Mouse (Mus musculus) urinary bladder, postnatal 4 days (tissue): ENCODE results near the gene Gmnc.

ENCODE experiments used
- DNase-seq, 2 experiments: peaks; one replicate each; pipeline ENCODE4 v3.0.0; 2021 to 2022; ENCODE audit warnings: low spot score in 2 of 2

The Gmnc gene

DNA sequence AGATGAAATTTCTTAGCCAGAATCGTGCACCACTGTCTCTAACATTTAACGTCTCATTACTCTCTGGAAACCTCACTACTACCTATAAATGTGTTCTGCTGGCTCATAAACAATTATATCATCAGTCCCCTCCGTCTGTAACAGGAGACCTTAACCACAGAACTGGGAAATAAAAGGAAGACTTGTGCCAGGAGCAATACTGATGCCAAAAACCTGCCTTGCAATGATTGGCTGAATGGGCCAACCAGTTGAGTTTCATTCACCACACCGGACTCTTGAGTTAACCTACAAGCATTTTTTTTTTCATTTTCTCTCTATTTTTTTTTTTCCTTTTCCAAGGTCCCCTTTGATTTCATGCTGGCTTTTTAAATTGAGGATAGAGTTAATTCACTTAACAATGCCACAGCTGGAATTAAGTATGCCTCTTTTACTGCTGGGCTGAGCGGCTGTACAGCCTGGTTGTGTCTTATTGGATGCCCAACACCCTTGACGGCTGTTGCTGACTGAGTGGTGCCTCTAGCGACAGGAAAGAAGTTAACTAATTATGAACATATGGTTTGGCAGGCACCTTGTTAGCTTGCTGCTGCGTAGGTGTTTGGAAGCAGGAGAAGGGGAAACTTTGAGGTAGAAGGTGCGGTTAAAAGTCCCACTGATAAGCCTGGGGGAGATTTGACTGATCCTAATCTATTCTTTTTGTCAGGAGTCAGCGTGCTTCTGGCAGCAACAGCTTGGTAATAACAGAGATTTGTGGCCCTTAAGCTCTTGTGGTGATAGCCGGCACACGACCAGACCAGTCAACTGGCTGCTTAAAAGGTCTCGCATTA lies at the start of gene Gmnc:
Gene Gmnc (minus strand): TSS at position 176 of the 824 bp plus-strand sequence.
- DNase-seq, result no peak

DNA sequence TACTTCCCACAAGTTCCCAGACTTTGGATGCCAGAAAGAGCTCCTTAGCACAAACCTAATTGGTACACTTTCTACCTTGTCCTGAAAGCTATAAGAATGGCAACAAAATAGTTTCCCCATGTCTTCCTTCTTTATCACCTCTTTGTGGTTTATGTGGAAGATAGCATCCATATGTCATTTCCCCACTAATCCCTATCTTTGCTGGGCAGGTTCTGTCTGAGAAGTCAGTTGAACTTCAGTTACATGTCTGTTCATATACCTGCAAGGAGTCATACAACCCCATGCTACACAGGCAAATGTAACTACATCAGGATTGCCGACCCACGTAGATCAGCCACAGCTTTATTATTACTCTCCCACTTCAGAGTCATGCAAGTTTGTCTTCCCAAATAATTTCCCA lies 35.8 kb upstream of the Gmnc start:
- no peak for DNase-seq

DNA sequence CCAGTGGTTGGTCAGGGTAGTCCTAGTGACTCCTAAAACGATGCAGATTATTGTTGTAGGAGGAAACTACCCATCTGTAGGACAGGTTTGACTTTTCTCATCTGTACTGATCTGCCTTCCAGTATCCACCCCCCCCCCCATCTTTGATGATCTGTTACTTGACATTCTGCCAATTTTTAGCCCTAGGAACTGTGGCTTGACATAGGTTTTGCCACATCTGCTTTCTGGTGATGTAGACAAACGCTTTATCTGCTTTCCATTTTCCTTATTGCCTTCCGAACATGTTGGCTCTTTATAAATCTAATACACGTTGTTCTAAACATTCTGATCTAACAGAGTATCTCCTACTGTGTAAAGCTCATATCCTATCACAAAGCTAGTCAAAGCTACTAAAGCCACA lies 34.8 kb upstream of the Gmnc start:
- DNase-seq, result no peak

DNA sequence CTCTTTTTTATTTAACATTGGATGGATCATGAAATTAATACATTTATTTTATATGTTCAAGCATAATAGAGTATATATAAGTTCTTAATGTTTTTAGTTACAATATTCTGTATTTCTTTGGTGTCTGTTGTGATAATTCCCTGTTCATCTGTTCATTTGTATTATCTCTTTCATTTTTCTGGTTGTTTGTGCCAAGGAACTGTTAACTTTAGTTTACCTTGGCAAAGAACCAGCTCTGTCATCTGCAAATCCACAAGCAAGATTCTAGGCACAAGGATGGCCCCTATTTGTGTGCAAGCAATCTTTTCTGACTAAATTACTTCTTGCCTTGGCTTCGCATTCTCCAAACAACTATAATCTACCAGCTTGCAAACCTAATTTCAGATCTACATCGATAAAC lies 31.3 kb upstream of the Gmnc start:
- DNase-seq, result no peak

DNA sequence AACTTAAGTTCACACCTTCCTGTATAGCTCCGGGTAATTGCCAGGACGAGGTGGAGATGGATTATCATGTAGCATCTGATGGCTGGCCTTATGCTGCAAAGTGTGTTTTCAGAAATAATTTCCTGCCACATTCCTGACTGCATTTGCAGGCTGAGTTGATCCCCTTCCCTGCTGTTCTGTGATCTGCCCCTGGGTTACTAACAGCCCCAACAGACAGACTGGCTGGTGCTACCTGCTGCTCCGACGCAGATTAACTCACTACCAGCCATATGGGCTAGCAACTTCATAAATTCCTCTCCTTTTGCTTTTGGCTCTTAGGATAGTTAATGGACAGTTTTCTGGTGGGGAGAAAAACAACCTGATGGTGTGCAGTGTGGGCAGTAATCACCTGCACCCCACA lies 25.9 kb upstream of the Gmnc start:
- DNase-seq, result no peak

DNA sequence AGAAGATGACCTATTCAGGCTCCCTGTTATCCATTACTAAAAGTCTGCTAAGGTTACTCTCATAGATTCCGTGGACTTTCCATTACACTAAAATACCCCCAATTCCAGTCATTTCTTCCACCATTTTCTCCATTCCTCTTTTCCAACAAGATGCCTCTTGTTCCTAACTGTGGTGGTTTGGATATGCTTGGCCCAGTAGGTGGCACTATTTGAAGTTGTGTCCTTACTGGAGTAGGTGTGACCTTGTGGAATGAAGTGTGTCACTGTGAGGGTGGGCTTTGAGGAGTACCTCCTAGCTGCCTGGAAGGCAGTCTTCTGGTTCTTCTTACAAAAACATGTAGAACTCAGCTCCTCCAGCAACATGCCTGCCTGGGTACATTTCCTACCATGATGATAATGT lies 11.3 kb upstream of the Gmnc start:
- DNase-seq, result no peak

DNA sequence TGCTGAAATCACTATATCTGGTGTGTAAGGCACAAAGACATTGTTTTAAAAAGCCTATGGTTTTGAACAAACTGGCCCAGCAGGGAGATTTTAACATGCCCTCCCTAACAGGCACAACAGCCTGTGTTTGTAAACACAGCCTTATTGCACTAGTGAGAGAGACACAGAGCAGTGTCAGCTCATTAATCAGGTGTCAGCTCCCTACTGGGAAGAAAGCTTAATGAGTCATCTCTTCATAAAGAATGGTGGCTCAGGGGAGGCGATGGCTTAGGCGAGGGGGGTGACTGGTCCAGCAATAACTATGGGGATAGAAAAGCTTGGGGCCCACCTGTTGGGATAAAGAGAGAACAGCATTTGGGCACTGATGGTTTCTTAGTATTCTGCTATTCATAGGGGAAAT lies 8.1 kb upstream of the Gmnc start:
- no peak for DNase-seq

DNA sequence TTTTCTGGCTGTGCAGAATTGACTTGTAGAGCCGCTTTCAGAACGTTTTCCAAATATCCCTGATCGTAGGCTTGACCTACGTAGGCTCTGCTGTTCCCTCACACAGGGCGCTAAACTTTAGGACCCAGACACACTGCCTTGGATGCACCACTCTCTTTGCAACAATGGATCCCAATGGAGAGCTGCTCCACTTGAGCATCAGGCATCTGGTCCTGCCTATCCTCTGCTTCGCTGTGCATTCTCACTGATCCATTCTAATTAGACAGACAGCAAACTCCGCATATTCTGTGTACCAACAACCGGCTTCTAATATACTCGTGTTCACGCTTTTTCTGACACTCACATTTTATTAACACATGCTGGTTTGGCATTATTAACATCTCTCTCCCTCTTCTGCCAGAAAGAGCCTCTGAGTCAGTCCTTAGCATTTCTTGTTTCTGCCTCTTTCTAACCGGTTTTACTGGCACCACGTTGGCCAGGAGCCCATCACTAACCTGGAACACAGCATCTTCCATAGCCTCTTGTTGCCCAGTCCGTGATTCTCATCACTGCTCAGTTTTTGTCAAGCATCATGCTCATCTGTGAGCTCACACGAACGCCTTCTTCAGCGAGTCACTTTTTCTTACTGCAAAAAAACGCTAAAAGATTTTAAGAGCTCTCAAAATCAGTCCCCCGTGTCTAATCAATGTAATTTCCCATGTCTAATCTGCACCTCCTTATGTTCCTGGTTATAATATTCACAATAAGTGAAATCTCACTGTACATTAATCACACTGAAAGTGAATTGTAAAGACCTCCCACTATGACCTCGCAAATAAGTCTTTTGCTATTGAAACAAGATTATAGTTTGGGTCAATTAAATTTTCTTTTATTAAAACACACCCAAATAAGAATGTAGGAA lies 1.8 kb downstream of the Gmnc start:
- DNase-seq, result no peak

DNA sequence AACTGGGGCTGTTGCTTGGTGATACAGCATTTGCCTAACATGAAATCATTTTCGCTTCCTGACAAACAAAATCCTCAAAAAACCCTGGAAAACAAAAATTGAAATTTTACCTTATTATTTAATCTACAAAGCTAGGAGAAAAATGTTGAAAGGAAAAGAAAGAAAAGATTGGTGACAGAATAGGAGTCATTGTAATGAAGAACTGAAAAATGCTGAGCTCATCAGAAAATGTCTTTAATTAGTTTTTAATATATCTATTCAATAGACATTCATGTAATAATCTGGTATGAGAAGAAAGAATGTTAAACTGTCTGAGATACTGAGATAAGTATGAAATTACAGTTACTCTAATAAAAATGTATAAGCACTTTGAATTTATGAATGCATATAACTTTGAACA lies 3.3 kb downstream of the Gmnc start:
- DNase-seq, result no peak

DNA sequence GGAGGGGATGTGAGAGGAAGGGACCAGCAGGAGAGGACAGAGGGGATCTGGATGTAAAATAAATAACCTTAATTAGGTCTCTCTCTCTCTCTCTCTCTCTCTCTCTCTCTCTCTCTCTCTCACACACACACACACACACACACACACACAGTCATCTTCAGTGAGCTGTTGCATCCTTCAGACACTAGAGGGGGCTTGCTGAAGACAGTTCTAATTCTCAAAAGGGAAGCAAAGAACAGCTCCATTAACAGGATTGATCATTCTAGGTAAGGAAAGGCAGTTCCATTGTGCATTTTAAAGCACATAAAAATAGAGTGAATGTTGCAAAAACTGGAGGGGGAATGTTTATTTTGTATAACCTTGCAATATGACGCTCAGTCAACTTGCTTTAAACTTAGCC lies 5.7 kb downstream of the Gmnc start:
- no peak for DNase-seq

DNA sequence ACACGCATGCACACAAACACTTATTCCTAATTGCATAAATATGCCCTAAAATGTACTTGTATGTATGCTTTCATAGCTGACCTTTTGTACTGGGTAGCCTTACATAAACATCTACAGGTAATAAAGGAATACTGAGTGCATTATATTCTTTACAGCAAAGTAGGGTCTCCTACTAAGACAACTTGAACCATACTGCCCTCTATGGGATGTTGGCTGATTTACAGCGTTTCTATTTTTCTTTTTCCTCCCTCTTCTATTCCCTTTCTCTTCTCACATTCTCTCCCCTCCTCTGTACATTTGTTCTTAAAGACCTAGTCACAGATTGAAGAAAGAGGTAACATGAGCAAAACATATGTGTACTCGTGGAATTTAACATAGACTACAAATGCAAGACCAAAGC lies 9.3 kb downstream of the Gmnc start:
- DNase-seq, result no peak

DNA sequence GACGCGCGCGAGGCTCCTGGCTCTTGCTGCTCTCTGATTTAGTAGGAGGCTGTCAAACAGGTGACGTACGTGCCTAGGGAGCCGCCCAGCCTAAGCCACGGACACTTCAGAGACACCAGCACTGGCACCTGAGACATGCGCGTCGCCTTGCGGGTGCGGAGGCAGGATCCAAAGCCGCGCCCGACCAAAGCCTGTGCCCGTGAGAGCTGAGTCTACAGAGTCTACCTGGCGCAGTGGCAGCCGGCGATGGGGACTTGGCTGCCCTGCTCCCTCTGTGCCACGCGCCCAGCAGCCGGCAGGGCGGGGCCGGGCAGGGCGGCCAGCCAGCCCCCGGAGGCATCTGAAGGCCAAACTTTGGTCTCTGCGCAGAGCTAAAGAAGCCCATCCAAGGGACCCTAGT lies 23.5 kb downstream of the Gmnc start:
- DNase-seq, result no peak

DNA sequence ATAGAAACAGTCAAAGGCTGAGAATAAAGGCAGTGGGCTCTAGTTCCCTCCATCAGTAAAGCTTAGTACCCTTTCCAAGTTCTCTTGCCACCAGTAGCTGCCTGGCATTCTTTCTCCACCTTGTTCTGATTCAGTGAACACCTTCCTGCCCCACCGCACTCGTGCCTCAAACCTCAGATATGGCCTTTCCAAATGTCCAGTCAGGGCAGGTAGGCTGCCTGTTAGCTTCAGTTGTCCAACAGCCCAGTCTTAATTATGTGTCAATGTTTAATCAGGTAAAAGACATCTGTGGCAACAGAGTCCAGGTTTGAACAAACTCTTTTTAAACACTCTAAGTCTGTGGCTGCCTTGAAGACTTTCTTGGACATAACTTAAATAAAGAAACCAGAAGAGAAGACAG lies 24.6 kb downstream of the Gmnc start:
- DNase-seq, result no peak

DNA sequence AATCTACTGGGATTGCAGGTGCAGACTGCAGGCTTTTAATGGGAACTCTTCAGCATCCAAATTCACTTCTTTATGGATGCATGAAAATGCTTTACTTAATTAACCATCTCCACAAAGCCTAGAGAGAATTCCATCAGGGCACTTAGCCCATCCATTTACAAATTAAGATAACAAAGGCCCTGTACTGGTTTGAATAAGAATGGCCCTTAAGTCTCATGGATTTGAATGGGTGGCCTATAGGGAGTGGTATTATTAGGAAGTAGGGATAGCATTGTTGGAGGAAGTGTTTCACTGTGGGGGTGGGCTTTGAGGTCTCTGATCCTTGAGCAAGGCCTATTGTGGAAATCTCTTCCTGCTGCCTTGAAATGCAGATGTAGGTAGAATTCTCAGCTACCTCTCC lies 29.5 kb downstream of the Gmnc start:
- DNase-seq, result no peak

DNA sequence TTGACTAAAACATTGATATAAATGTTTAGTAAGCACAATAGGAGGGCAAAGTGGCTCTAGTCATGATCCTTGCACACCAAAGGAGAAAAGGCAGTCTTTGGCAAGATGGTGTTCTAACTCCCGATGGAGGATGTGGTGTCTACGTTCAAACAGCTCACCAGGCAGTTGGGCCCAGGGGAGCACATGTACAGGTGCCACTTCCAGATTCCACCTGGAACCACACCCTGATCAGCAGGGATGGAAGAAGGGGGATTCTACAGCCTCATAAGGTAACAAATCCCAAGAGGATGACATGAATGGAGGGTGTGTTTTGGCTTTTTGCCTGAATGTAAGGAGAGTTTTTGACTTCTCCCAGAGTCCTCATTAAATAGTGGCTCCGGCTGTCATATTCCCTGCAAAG lies 39.9 kb downstream of the Gmnc start:
- DNase-seq, result no peak

DNA sequence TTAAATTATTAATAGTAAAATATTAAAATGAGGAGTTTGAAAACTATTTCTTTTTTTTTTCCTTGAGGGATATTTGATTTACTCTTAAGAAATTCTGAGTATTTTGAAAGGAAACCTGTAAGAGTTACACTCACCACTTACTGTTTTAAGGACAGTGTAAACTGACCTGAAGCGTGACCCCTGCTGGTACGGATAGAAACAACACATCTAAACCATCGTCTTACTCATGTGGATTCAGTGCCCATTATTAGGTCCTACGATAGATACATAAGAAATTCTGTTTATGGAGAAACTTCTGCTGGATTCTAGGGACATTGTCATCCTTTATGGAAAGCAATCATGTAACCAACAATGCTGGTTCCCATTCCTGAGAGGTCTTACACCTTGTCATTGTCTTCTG lies 41.2 kb downstream of the Gmnc start:
- no peak for DNase-seq

DNA sequence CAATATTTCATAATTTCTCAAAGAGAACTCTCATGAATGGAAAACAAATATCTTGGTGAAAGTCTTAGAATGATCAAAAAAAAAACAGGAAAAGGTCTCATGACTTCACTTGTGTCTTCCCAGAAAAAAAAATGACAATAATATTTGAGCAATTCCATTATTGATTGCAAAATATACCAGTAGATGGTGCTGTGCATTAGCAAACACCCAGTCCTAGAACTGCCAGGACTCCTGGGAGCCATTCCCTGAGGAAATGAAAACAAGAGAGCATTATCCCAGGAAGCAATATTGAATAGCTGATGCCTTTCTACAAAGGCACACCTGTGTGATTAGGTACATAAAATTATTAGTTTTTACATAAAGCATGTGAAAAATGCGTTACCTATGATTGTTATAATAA lies 87.5 kb downstream of the Gmnc start:
- no peak for DNase-seq

DNA sequence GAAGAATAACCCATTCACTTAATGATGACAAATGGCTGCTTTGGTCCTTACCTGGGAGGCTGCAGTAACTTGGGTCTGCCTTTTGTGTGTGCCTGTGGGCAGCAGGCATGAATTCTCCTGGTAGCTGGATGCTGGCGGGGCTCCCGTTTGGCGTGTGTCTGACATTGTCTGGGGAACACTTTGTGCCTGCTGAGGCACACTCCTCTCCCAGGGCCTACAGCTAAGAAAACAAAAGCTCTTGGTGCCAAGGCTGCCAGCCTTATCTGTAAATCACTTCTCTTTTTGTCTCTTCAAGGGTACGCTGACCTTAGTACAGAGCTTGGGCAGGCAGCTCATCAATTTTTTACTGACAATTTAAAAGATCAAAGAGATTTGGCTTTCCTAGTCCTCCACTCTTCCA lies 90.0 kb downstream of the Gmnc start:
- DNase-seq, result no peak

DNA sequence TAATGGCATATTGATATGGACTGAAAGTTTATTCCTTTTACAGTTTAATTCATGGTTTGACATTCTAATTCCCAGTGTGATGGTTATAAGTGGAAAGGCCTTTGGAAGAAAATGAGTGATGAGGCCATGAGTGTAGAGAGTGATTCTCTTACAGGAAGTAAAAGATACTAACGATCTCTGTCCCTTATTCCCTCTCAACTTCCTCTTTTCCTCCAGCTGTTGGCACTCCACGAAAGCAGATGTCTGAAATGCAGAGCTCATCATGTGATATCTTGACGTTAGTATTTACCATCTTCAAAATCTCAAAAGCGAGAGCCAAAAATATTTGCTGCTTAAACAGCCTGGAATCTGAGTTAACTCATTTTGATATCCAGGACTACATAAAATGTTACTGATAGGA lies 105.1 kb downstream of the Gmnc start:
- no peak for DNase-seq

DNA sequence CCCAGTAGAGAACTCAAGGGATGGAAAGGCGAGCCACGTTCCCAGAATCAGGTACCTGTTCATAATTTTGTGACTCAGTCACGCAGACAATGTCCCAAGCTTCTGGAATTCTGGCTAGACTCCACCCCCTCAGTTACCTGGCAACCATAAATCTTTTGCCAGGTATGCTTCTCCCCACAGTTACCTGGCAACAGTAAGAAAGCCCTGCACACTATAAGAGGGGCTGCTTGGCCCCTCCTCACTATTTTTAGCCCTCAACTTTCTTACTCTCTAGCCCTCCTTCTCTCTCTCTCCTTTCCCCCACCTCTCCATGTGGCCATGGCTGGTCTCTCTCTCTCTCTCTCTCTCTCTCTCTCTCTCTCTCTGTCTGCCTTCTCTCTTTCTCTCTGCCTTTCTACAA lies 114.6 kb downstream of the Gmnc start:
- DNase-seq, result no peak
